Mouse (Mus musculus) embryonic fibroblast, embryonic 13.5 days (primary cell): ENCODE measurements around the gene Fam71f1.

Experiments
- CTCF ChIP-seq: IDR thresholded peaks from 2 replicates; pipeline ENCODE4 v1.5.1; 2011; ENCODE audit warnings: mild to moderate bottlenecking, control low read depth, low read length, moderate library complexity, borderline replicate concordance; ENCODE audit not compliant: insufficient read depth
- POLR2A ChIP-seq: IDR thresholded peaks from 2 replicates; pipeline ENCODE4 v1.6.1; 2011; ENCODE audit warnings: low read depth, mild to moderate bottlenecking, control low read depth, low read length, moderate library complexity

DNA sequence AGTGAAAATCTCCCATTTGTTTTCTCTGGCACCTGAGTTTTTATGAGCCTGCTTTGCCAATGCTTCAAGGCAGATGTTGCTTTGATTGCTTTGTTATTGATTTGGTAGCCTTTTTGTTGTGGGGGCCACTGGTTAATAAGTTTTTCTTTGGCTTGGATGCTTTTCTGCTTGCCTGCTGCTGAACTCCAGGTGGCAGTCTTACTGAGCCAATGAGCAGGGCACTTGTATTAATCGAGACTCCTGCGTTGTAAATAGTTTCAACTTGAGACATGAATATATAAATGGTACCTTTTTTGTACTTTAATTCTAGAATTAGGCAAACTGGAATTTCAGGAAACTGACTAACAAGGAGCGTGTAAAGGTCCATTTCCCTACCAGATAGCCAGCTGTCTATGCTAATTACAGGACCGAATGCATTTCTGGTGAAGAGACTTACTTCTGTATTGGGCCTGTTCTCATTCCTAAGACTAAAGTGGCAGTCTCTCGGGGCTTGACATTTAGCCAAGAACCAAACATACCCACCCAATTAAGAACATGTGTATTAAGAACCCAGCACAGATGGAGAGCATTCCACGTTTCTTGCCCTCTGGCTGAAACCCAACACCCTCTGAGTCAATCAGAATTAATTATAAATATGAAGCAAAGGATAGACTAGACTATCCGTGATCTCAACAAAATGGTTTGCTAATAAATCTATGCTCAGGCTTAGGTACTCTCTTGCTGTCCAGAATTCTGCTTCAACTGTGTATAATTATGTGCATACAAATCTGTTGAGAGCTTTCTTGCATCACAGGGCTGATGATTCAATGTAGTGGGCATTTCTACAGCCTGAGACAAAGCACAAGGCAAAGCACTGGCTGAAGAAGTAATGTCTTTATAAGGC, 43.5 kb downstream of the Fam71f1 start:
- TF ChIP-seq CTCF = no peak
- no peak for TF ChIP-seq POLR2A
